Mouse (Mus musculus): ENCODE results near the gene Uba7. TPM values are rescaled to one million over a fixed set of nuclear protein-coding genes. Genes with fewer than 3 reads are reported as not detected.

Gene Uba7
- polyA plus RNA-seq, 1 experiment = 0.52 TPM

DNA sequence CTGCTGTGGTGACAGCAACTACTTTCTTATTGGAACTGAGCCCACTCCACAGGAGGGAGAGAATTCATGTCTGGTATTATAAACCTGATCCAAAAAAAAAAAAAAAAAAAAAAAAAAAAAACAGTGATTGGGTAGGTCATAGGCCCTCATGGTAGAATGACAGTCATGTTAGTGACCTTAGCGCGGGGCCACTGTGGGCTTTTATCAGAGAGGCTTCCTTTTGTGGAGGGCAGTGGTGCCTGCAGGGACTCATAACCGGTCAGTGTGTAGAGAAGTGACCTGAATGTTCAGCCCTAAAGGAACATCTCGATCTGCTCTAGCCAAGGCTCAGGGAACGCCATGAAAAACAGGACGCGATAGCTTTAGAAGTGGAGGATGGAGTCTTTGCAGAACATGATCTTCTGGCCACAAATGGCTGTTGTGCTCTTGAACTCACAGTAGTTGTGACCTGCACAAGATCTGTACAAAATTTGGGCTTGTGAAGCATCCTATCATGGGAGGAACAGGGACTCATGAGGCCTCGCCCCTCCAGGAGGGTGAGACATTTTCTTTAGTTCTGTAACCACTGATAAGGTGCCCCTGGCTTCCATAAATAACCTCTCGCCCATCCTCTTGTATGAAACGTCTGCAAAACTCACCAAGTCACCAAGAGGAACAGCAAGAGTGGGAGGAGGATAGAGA is 674 bp upstream of the Uba7 start:
- H3K27ac ChIP-seq (ENCODE audit: insufficient read depth, low read length) = no peak overlapping the region
- H3K4me1 ChIP-seq (ENCODE audit: control insufficient read depth, insufficient read depth, low read length) = no peaks in the 10 kb centered on the region
- no peak overlapping the region for H3K4me3 ChIP-seq (ENCODE audit: low read depth, low read length)
- H3K36me3 ChIP-seq (ENCODE audit: control insufficient read depth, insufficient read depth, low read length, poor library complexity, severe bottlenecking) = no peaks in the 10 kb centered on the region
- H3K9ac ChIP-seq (ENCODE audit: low read depth, poor library complexity, severe bottlenecking) = no peak overlapping the region
- no peaks in the 10 kb centered on the region for H3K27me3 ChIP-seq (ENCODE audit: control insufficient read depth, insufficient read depth, low read length, poor library complexity, severe bottlenecking)
- TF ChIP-seq CTCF (IDR thresholded peaks at IDR 0.05; ENCODE audit: low read depth, low read length) (no peak), EP300 (IDR thresholded peaks at IDR 0.05; ENCODE audit: insufficient read depth, low read depth, low read length) (no peak), POLR2A (IDR thresholded peaks at IDR 0.05; ENCODE audit: insufficient read depth, low read length) (no peak)
- H3K9me3 ChIP-seq (replicated peaks; ENCODE audit: control insufficient read depth, insufficient read depth, low read length, poor library complexity, severe bottlenecking) = no peaks in the 10 kb centered on the region

- Histone ChIP-seq H3K27me3 (ENCODE audit: control insufficient read depth, insufficient read depth, low read length, poor library complexity, severe bottlenecking) (no peaks in the 10 kb centered on the region), H3K27ac (ENCODE audit: insufficient read depth, low read length) (no peak overlapping the region), H3K9me3 (replicated peaks; ENCODE audit: control insufficient read depth, insufficient read depth, low read length, poor library complexity, severe bottlenecking) (no peaks in the 10 kb centered on the region), H3K4me1 (ENCODE audit: control insufficient read depth, insufficient read depth, low read length) (no peaks in the 10 kb centered on the region), H3K4me3 (ENCODE audit: low read depth, low read length) (no peak overlapping the region), H3K36me3 (ENCODE audit: control insufficient read depth, insufficient read depth, low read length, poor library complexity, severe bottlenecking) (no peaks in the 10 kb centered on the region), H3K9ac (ENCODE audit: low read depth, poor library complexity, severe bottlenecking) (no peak overlapping the region)
- TF ChIP-seq CTCF (IDR thresholded peaks at IDR 0.05; ENCODE audit: low read depth, low read length) (no peak), POLR2A (IDR thresholded peaks at IDR 0.05; ENCODE audit: insufficient read depth, low read length) (no peak), EP300 (IDR thresholded peaks at IDR 0.05; ENCODE audit: insufficient read depth, low read depth, low read length) (no peak)
These were observed 3.5 kb downstream of the Uba7 start for GRCm38 (mm10) chr9:107978815-107979214.

GRCm38 (mm10) chr9:107981684-107982605 is 6.6 kb downstream of the Uba7 start:
- no peak overlapping the region for H3K27ac ChIP-seq (ENCODE audit: insufficient read depth, low read length)

GRCm38 (mm10) chr9:107982681-107983346 is 7.5 kb downstream of the Uba7 start, which contains the start of gene Gm20661:
TSS of gene Gm20661 (plus strand) at chr9:107983058.
- TF ChIP-seq CTCF (IDR thresholded peaks at IDR 0.05; ENCODE audit: low read depth, low read length) = no peak
- TF ChIP-seq EP300 (IDR thresholded peaks at IDR 0.05; ENCODE audit: insufficient read depth, low read depth, low read length) = no peak
- TF ChIP-seq POLR2A (IDR thresholded peaks at IDR 0.05; ENCODE audit: insufficient read depth, low read length) = no peak
- Histone ChIP-seq H3K27ac (ENCODE audit: insufficient read depth, low read length) (no peak within 1 kb of the TSS), H3K9ac (ENCODE audit: low read depth, poor library complexity, severe bottlenecking) (no peak within 1 kb of the TSS), H3K36me3 (ENCODE audit: control insufficient read depth, insufficient read depth, low read length, poor library complexity, severe bottlenecking) (no peaks in the 10 kb centered on the region), H3K27me3 (ENCODE audit: control insufficient read depth, insufficient read depth, low read length, poor library complexity, severe bottlenecking) (no peaks in the 10 kb centered on the region), H3K4me1 (ENCODE audit: control insufficient read depth, insufficient read depth, low read length) (no peaks in the 10 kb centered on the region), H3K9me3 (replicated peaks; ENCODE audit: control insufficient read depth, insufficient read depth, low read length, poor library complexity, severe bottlenecking) (no peaks in the 10 kb centered on the region), H3K4me3 (ENCODE audit: low read depth, low read length) (peak within 1 kb of the TSS; percentile 20; the same call in 1 of the 2 replicates)

More at GRCm38 (mm10) chr9:107981684-107982605, 6.6 kb downstream of the Uba7 start:
- Histone ChIP-seq H3K9ac (ENCODE audit: low read depth, poor library complexity, severe bottlenecking) (no peak overlapping the region), H3K27me3 (ENCODE audit: control insufficient read depth, insufficient read depth, low read length, poor library complexity, severe bottlenecking) (no peaks in the 10 kb centered on the region), H3K4me3 (ENCODE audit: low read depth, low read length) (no peak overlapping the region), H3K9me3 (replicated peaks; ENCODE audit: control insufficient read depth, insufficient read depth, low read length, poor library complexity, severe bottlenecking) (no peaks in the 10 kb centered on the region), H3K4me1 (ENCODE audit: control insufficient read depth, insufficient read depth, low read length) (no peaks in the 10 kb centered on the region), H3K36me3 (ENCODE audit: control insufficient read depth, insufficient read depth, low read length, poor library complexity, severe bottlenecking) (no peaks in the 10 kb centered on the region)
- no peak for TF ChIP-seq CTCF (IDR thresholded peaks at IDR 0.05; ENCODE audit: low read depth, low read length)
- TF ChIP-seq POLR2A (IDR thresholded peaks at IDR 0.05; ENCODE audit: insufficient read depth, low read length) = no peak
- no peak for TF ChIP-seq EP300 (IDR thresholded peaks at IDR 0.05; ENCODE audit: insufficient read depth, low read depth, low read length)

- H3K4me1 ChIP-seq (ENCODE audit: control insufficient read depth, insufficient read depth, low read length) = no peaks in the 10 kb centered on the region
- TF ChIP-seq EP300 (IDR thresholded peaks at IDR 0.05; ENCODE audit: insufficient read depth, low read depth, low read length) = no peak
- no peak for TF ChIP-seq CTCF (IDR thresholded peaks at IDR 0.05; ENCODE audit: low read depth, low read length)
- TF ChIP-seq POLR2A (IDR thresholded peaks at IDR 0.05; ENCODE audit: insufficient read depth, low read length) = no peak
- no peaks in the 10 kb centered on the region for H3K27me3 ChIP-seq (ENCODE audit: control insufficient read depth, insufficient read depth, low read length, poor library complexity, severe bottlenecking)
- H3K4me3 ChIP-seq (ENCODE audit: low read depth, low read length) = no peak overlapping the region
- no peak overlapping the region for H3K9ac ChIP-seq (ENCODE audit: low read depth, poor library complexity, severe bottlenecking)
- no peaks in the 10 kb centered on the region for H3K36me3 ChIP-seq (ENCODE audit: control insufficient read depth, insufficient read depth, low read length, poor library complexity, severe bottlenecking)
- no peaks in the 10 kb centered on the region for H3K9me3 ChIP-seq (replicated peaks; ENCODE audit: control insufficient read depth, insufficient read depth, low read length, poor library complexity, severe bottlenecking)
- no peak overlapping the region for H3K27ac ChIP-seq (ENCODE audit: insufficient read depth, low read length)
These were observed 8.2 kb downstream of the Uba7 start for GRCm38 (mm10) chr9:107983421-107983890.
